ENCODE assay signal across 9 mouse cellular contexts in genomic region chr12:33220081-33220480, GRCm38 (mm10).
A peak's percentile ranks its signal among the peaks of the same experiment; 100 is the strongest.
DNase-seq lines count a peak whose midpoint lies in the region; ATAC-seq and TF ChIP-seq lines count a peak whose summit lies in the region.
"Had no signal": no experiment of that assay in that cellular context is flagged by ENCODE, and none has a peak within 500 bp of the region (broad histone marks: within the 10 kb centered on the region; RNA-seq: fewer than 3 reads in every experiment).

No protein-coding gene starts in this region.

- peaks cover 37% of the 10 kb centered on the region for H3K27me3 ChIP-seq in heart, postnatal 0 days (ENCODE audit: control insufficient read depth, insufficient read depth, low read length)
- no peaks in the 10 kb centered on the region for H3K27me3 ChIP-seq in forebrain, postnatal 0 days (ENCODE audit: insufficient read depth, low read length)
- no peaks in the 10 kb centered on the region for H3K27me3 ChIP-seq in liver, embryonic 16.5 days (ENCODE audit: control insufficient read depth, insufficient read depth, low read depth, low read length)

- DNase-seq in heart, postnatal 0 days (ENCODE audit: low spot score) = no peak
- DNase-seq in heart, adult 11 months = no peak
- DNase-seq in forebrain, postnatal 0 days = no peak
- no peak for DNase-seq in ovary, postnatal 14 days (ENCODE audit: low spot score)
- DNase-seq in thymus, postnatal 36 days = no peak
- no peak for DNase-seq in adrenal gland, adult 2 months
- DNase-seq: kidney, adult 9 months had no signal

- H3K9ac ChIP-seq in heart, postnatal 0 days (replicated peaks; ENCODE audit: low read depth, low read length) = no peak overlapping the region
- no peak overlapping the region for H3K9ac ChIP-seq in forebrain, postnatal 0 days
- H3K9ac ChIP-seq in liver, embryonic 16.5 days (ENCODE audit: low read depth, low read length) = peak overlapping the region; percentile 65

- H3K27ac ChIP-seq in heart, postnatal 0 days (ENCODE audit: low read depth) = no peak overlapping the region
- H3K27ac ChIP-seq in bone marrow, adult 2 months (ENCODE audit: control insufficient read depth, insufficient read depth, low read depth, low read length, poor library complexity) = peak overlapping the region; percentile 96
- peak overlapping the region; percentile 45; the same call in 1 of the 2 replicates for H3K27ac ChIP-seq in forebrain, postnatal 0 days (ENCODE audit: low read depth, low read length)
- peak overlapping the region; percentile 99 for H3K27ac ChIP-seq in liver, embryonic 16.5 days (ENCODE audit: low read length)

- 42% methylated on average over 5 of the region's 5 CpGs for WGBS in heart, postnatal 0 days
- 67% methylated on average over 5 of the region's 5 CpGs for WGBS in bone marrow, adult 2 months
- 18% methylated on average over 3 of the region's 5 CpGs for WGBS in forebrain, postnatal 0 days
- WGBS in liver, embryonic 16.5 days (ENCODE audit: insufficient replicate concordance) = 41% methylated on average over 5 of the region's 5 CpGs

- TF ChIP-seq CTCF in heart, postnatal 0 days (IDR thresholded peaks at IDR 0.05; ENCODE audit: low read depth) = no peak
- TF ChIP-seq CTCF in bone marrow, adult 2 months (IDR thresholded peaks at IDR 0.05; ENCODE audit: control insufficient read depth, insufficient read depth, low read length) = no peak
- TF ChIP-seq CTCF in forebrain, postnatal 0 days (IDR thresholded peaks at IDR 0.05; ENCODE audit: low read depth) = no peak

- peak overlapping the region; percentile 17; the same call in 1 of the 2 replicates for H3K4me3 ChIP-seq in heart, postnatal 0 days (ENCODE audit: low read depth, low read length)
- H3K4me3 ChIP-seq in bone marrow, adult 2 months (replicated peaks; ENCODE audit: control insufficient read depth, low read depth, low read length) = no peak overlapping the region
- no peak overlapping the region for H3K4me3 ChIP-seq in forebrain, postnatal 0 days (ENCODE audit: low read depth, low read length)
- peak overlapping the region; percentile 44 for H3K4me3 ChIP-seq in liver, embryonic 16.5 days (ENCODE audit: low read depth, low read length)

- H3K9me3 ChIP-seq in heart, postnatal 0 days (replicated peaks; ENCODE audit: control insufficient read depth, low read length) = no peaks in the 10 kb centered on the region
- no peaks in the 10 kb centered on the region for H3K9me3 ChIP-seq in forebrain, postnatal 0 days (ENCODE audit: low read length)
- H3K9me3 ChIP-seq in liver, embryonic 16.5 days (replicated peaks; ENCODE audit: control insufficient read depth, low read length) = no peaks in the 10 kb centered on the region

- no peak for TF ChIP-seq POLR2A in bone marrow, adult 2 months (IDR thresholded peaks at IDR 0.05; ENCODE audit: borderline replicate concordance, control insufficient read depth, low read depth, low read length)

- no peak for ATAC-seq in heart, postnatal 0 days (ENCODE audit: insufficient read depth, low read depth)
- ATAC-seq in forebrain, postnatal 0 days = peak; percentile 5
- peak; percentile 14 for ATAC-seq in liver, embryonic 16.5 days (ENCODE audit: low read depth)

- no peak for TF ChIP-seq EP300 in heart, postnatal 0 days (IDR thresholded peaks at IDR 0.05; ENCODE audit: low read depth)

- H3K36me3 ChIP-seq in heart, postnatal 0 days (replicated peaks; ENCODE audit: control insufficient read depth, insufficient read depth, low read length) = peaks cover 5% of the 10 kb centered on the region
- H3K36me3 ChIP-seq in forebrain, postnatal 0 days (ENCODE audit: insufficient read depth) = 0 out of 2 replicates have a peak, but pooled peaks cover 5% of the 10 kb centered on the region
- H3K36me3 ChIP-seq in liver, embryonic 16.5 days (ENCODE audit: control insufficient read depth, insufficient read depth) = no peaks in the 10 kb centered on the region

- peaks cover 12% of the 10 kb centered on the region for H3K4me1 ChIP-seq in heart, postnatal 0 days (ENCODE audit: control insufficient read depth, insufficient read depth)
- H3K4me1 ChIP-seq in bone marrow, adult 2 months (ENCODE audit: control insufficient read depth, insufficient read depth, low read length) = peaks cover 5% of the 10 kb centered on the region; the same call in 1 of the 2 replicates
- peaks cover 18% of the 10 kb centered on the region for H3K4me1 ChIP-seq in forebrain, postnatal 0 days (ENCODE audit: insufficient read depth)
- peaks cover 55% of the 10 kb centered on the region for H3K4me1 ChIP-seq in liver, embryonic 16.5 days (ENCODE audit: control insufficient read depth, low read depth, low read length)

- H3K4me2 ChIP-seq in heart, postnatal 0 days (ENCODE audit: low read depth, low read length) = peak overlapping the region; percentile 58
- H3K4me2 ChIP-seq in forebrain, postnatal 0 days (ENCODE audit: low read depth) = no peak overlapping the region
- peak overlapping the region; percentile 64 for H3K4me2 ChIP-seq in liver, embryonic 16.5 days (ENCODE audit: low read depth, low read length)

Comparison
In these comparisons a context has a peak if more than half of its experiments do, and no peak if none do; other contexts are left out.
1. H3K4me3 ChIP-seq: peak in heart, postnatal 0 days (single experiment) and liver, embryonic 16.5 days (single experiment); none in bone marrow, adult 2 months (single experiment) and forebrain, postnatal 0 days (single experiment).